Mouse (Mus musculus) liver, postnatal 0 days (tissue): ENCODE results near the gene Kiss1.

Source experiments
- CTCF ChIP-seq: sonication (generic); IDR thresholded peaks from 2 replicates; pipeline ENCODE4 v1.5.1; 2016; ENCODE audit warnings: antibody characterized with exemption, low read depth
- EP300 ChIP-seq: IDR thresholded peaks from 2 replicates; pipeline ENCODE4 v1.6.1; 2016; ENCODE audit warnings: antibody characterized with exemption, low read depth, mild to moderate bottlenecking

- TF ChIP-seq CTCF (no peak), EP300 (no peak)
Measured at GRCm38 (mm10) chr1:133325951-133326350, 4.3 kb downstream of the Kiss1 start.
